Mouse (Mus musculus) ovary, adult 2 months (tissue): Measurements from ENCODE around the gene March9. TPM values are rescaled to one million over a fixed set of nuclear protein-coding genes. Genes with fewer than 3 reads are reported as not detected.

Experiments used
- polyA plus RNA-seq: library from polyadenylated mRNA; depleted of rRNA; stranded (reverse); fragments of >200 nt; gene quantifications from 2 replicates; pipeline ENCODE4 v1.2.3, GENCODE M21; 2012; rRNA removed

The March9 gene
- 19.1 and 27.0 TPM in 2 replicates for polyA plus RNA-seq

DNA sequence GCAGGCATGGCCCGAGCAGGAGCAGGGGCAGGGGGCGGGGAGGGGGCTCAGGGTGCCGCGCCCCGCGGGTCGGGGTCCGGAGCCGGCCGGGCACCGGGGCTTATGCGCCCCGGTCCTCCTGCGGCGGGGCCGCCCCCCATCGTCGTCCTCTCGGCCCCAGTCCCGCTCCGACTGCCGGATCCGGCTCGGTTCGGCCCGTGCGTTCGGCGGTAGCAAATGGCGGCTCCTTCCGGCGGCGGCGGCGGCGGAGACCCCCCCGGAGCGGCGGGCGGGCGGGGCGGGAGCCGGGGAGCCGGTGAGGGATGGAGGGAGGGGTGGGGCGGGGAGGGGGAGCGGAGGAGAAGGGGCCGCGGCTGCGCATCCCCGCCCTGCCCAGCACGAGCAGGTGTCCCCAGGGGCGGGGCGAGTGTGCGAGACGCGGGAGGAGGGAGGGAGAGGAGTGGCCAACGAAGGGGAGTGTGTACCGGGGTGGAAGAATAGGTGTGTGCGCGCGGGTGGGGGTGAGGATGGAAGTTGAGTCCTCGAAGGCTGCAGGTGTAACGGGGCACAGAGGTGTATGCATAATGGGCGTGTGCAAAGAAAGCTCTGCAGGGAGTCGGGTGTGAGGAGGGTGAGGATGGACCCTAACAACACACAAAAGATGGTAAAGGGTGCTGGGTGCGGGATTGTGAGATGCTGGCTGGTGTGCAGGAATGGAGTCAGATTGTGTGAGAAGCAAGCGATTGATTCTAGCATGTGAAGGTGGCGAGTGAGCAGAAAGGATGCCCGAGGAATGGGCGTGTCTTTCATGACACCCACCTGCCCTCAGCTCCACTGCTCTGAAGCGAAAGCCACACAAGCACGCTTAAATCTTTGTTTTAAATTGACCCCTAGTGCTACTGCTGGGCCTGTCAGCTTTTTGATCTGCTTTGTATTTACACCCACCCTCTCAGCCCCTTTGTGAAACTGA is at the start of gene March9:
March9 (minus strand) TSS at position 217 of the 949 bp plus-strand sequence.

GRCm38 (mm10) chr10:127075080-127075479 is 15.1 kb upstream of the March9 start, which contains the start of gene Agap2:
Gene Agap2 (plus strand): TSS chr10:127075284.

GRCm38 (mm10) chr10:127070190-127071121 is 10.5 kb upstream of the March9 start, which contains the start of gene Tspan31:
Gene Tspan31 (minus strand): TSS chr10:127070264.

GRCm38 (mm10) chr10:127063239-127063872 is 3.4 kb upstream of the March9 start, which contains the start of gene Cdk4:
Gene Cdk4 (plus strand): TSS chr10:127063534.

GRCm38 (mm10) chr10:127047954-127048353 is 12.0 kb downstream of the March9 start, which contains the start of gene Cyp27b1:
Gene Cyp27b1 (plus strand): TSS chr10:127048250.

GRCm38 (mm10) chr10:127041274-127041766 is 18.7 kb downstream of the March9 start, which contains the start of the genes Mettl1 and Eef1akmt3:
Gene Mettl1 (plus strand): TSS chr10:127041414.
Gene Eef1akmt3 (minus strand): TSS chr10:127041513.

DNA sequence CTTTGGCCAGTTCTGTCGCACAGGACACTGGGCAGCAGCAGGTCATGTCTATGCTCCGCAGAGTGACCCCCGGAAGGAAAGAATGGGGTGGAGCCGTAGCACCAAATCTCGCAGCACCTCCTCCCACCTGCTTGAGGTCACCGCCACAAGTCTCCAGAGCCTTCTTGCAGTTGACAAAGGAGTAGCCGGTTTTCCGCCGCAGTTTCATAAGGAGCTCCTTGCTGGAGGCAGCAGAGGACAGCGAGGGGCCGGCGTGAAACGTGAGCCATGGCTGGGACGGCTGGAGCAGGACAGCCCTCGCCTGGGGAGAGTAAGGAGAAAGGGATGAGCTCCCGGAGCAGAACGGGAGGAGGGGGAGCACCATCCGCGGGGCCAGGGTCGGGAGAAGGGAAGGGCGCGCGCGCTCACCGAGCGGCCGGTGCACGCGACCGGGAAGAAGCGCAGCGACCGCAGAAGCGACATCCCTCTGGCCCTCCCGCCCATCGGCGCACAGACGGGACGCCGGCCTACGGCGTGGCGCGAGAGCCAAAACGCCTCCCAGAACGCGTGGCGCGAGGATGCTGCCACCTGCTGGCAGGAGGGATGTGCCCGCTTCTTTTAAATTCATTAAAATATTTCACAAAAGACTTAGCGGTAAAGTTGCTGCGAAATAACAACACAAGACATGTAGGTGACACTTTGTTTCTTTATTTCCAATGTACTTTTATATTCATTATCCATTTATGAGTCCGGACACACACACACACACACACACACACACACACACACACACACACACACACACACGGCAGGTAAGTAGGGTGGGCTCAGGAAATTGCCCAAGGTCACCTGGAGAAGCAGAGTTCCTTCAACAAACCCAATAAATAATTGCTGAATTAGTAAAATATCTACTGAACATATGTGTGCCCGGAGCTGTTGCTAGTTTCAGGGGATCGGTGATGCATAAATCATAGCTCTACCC is 29.4 kb downstream of the March9 start, which contains the start of gene Tsfm:
Tsfm (minus strand) TSS at position 505 of the 961 bp plus-strand sequence.

Other genes starting within 250 kb of the March9 start
- gene Atp23, start 158.8 kb downstream of the March9 start, polyA plus RNA-seq, result 13.9 and 15.1 TPM in 2 replicates
- gene Ctdsp2, start 81.5 kb downstream of the March9 start, polyA plus RNA-seq, result 152 and 173 TPM in 2 replicates
- 0.09 and 0.25 TPM in 2 replicates for gene Avil, start 59.5 kb downstream of the March9 start, polyA plus RNA-seq
- 53.1 and 69.5 TPM in 2 replicates for gene Tsfm, start 29.3 kb downstream of the March9 start, polyA plus RNA-seq
- gene Mettl1, start 18.8 kb downstream of the March9 start, polyA plus RNA-seq, result 29.7 and 33.5 TPM in 2 replicates
- 0.95 and 1.1 TPM in 2 replicates for gene Eef1akmt3, start 18.7 kb downstream of the March9 start, polyA plus RNA-seq
- gene Cyp27b1, start 11.9 kb downstream of the March9 start, polyA plus RNA-seq, result 0.64 and 0.89 TPM in 2 replicates
- gene Cdk4, start 3.4 kb upstream of the March9 start, polyA plus RNA-seq, result 382 and 484 TPM in 2 replicates
- gene Tspan31, start 10.1 kb upstream of the March9 start, polyA plus RNA-seq, result 105 and 119 TPM in 2 replicates
- 18.0 and 26.2 TPM in 2 replicates for gene Agap2, start 15.1 kb upstream of the March9 start, polyA plus RNA-seq
- 72.1 and 89.3 TPM in 2 replicates for gene Os9, start 60.9 kb upstream of the March9 start, polyA plus RNA-seq
- gene B4galnt1, start 105.0 kb upstream of the March9 start, polyA plus RNA-seq, result 11.4 and 16.1 TPM in 2 replicates
- 2.0 and 2.7 TPM in 2 replicates for gene Slc26a10, start 120.5 kb upstream of the March9 start, polyA plus RNA-seq
- 71.4 and 75.9 TPM in 2 replicates for gene Arhgef25, start 129.9 kb upstream of the March9 start, polyA plus RNA-seq
- 262 and 306 TPM in 2 replicates for gene Dtx3, start 135.5 kb upstream of the March9 start, polyA plus RNA-seq
- gene Pip4k2c, start 151.4 kb upstream of the March9 start, polyA plus RNA-seq, result 32.8 and 34.9 TPM in 2 replicates
- 6.4 and 7.0 TPM in 2 replicates for gene Kif5a, start 203.2 kb upstream of the March9 start, polyA plus RNA-seq
- 245 and 250 TPM in 2 replicates for gene Dctn2, start 206.2 kb upstream of the March9 start, polyA plus RNA-seq
- gene Mbd6, start 228.8 kb upstream of the March9 start, polyA plus RNA-seq, result 51.3 and 61.2 TPM in 2 replicates